24 mouse cellular contexts compared by ENCODE assay signal in genomic region chr13:24712581-24713130, GRCm38 (mm10). TPM values are rescaled to one million over a fixed set of nuclear protein-coding genes. Genes with fewer than 3 reads are reported as not detected.
DNase-seq lines count a peak whose midpoint lies in the region; ATAC-seq and TF ChIP-seq lines count a peak whose summit lies in the region.
"Had no signal": no experiment of that assay in that cellular context is flagged by ENCODE, and none has a peak within 500 bp of the region (broad histone marks: within the 10 kb centered on the region; RNA-seq: fewer than 3 reads in every experiment).

No protein-coding gene starts in this region.

- no peak for TF ChIP-seq CTCF in midbrain, postnatal 0 days (IDR thresholded peaks at IDR 0.05)

- 0 out of 2 replicates have a peak overlapping the region, but pooled peaks have one; percentile 29 for H3K9ac ChIP-seq in midbrain, postnatal 0 days (replicated peaks; ENCODE audit: low read length, poor library complexity, severe bottlenecking)
- H3K9ac ChIP-seq in midbrain, embryonic 16.5 days (ENCODE audit: low read depth, low read length): no peak overlapping the region
- H3K9ac ChIP-seq: embryonic facial prominence, embryonic 12.5 days; liver, embryonic 15.5 days; midbrain, embryonic 13.5 days had no signal

- no peak overlapping the region for H3K4me2 ChIP-seq in midbrain, postnatal 0 days (ENCODE audit: low read depth, low read length, poor library complexity, severe bottlenecking)
- no peak overlapping the region for H3K4me2 ChIP-seq in midbrain, embryonic 16.5 days (ENCODE audit: low read length)

- intact Hi-C loops in heart, postnatal 25 days (cut with DNase I): no loop called here

- WGBS in midbrain, postnatal 0 days: 87% methylated on average over 7 of the region's 7 CpGs
- 91% methylated on average over 7 of the region's 7 CpGs for WGBS in midbrain, embryonic 16.5 days

- peaks cover 28% of the 10 kb centered on the region for H3K36me3 ChIP-seq in midbrain, postnatal 0 days (ENCODE audit: insufficient read depth, low read length)
- peaks cover 6% of the 10 kb centered on the region for H3K36me3 ChIP-seq in midbrain, embryonic 16.5 days (ENCODE audit: control insufficient read depth, insufficient read depth, low read length)
- H3K36me3 ChIP-seq: embryonic facial prominence, embryonic 12.5 days; liver, embryonic 15.5 days had no signal

- peak; percentile 25 to 26 for DNase-seq in heart, adult 18-20 months
- no peak for DNase-seq in heart, postnatal 25 days (ENCODE audit: low spot score)
- peak; percentile 32 for DNase-seq in kidney, adult 9 months
- DNase-seq in kidney, adult 11 months: no peak
- no peak for DNase-seq in midbrain, postnatal 0 days (ENCODE audit: low spot score)
- DNase-seq in frontal cortex, postnatal 10 days (ENCODE audit: low spot score in 2 of 2): no peak
- DNase-seq: cerebellum, adult 9-10 months; retina, postnatal 1 day; thymus, adult 18-20 months had no signal

- no peak overlapping the region for H3K4me3 ChIP-seq in midbrain, postnatal 0 days (ENCODE audit: low read depth, low read length)
- H3K4me3 ChIP-seq in midbrain, embryonic 16.5 days (ENCODE audit: low read depth, low read length): no peak overlapping the region
- H3K4me3 ChIP-seq: liver, embryonic 15.5 days; midbrain, embryonic 13.5 days had no signal

- no peaks in the 10 kb centered on the region for H3K9me3 ChIP-seq in midbrain, postnatal 0 days (ENCODE audit: low read length)
- H3K9me3 ChIP-seq in midbrain, embryonic 16.5 days (replicated peaks; ENCODE audit: control insufficient read depth, low read length, poor library complexity, severe bottlenecking): no peaks in the 10 kb centered on the region
- H3K9me3 ChIP-seq: embryonic facial prominence, embryonic 12.5 days; forebrain, embryonic 15.5 days; liver, embryonic 15.5 days; midbrain, embryonic 13.5 days had no signal

- H3K27ac ChIP-seq in midbrain, postnatal 0 days (ENCODE audit: low read depth, low read length): no peak overlapping the region
- no peak overlapping the region for H3K27ac ChIP-seq in midbrain, embryonic 16.5 days (ENCODE audit: low read length)
- H3K27ac ChIP-seq: embryonic facial prominence, embryonic 12.5 days; forebrain, embryonic 15.5 days; liver, embryonic 15.5 days; midbrain, embryonic 13.5 days had no signal

- no peaks in the 10 kb centered on the region for H3K27me3 ChIP-seq in midbrain, postnatal 0 days (ENCODE audit: insufficient read depth, low read length)
- no peaks in the 10 kb centered on the region for H3K27me3 ChIP-seq in midbrain, embryonic 16.5 days (ENCODE audit: control insufficient read depth, insufficient read depth, low read depth, low read length)
- H3K27me3 ChIP-seq: embryonic facial prominence, embryonic 12.5 days; forebrain, embryonic 15.5 days; liver, embryonic 15.5 days; midbrain, embryonic 13.5 days; Patski had no signal

- peaks cover 3% of the 10 kb centered on the region; the same call in 1 of the 2 replicates for H3K4me1 ChIP-seq in midbrain, postnatal 0 days (ENCODE audit: insufficient read depth, low read length)
- H3K4me1 ChIP-seq in midbrain, embryonic 16.5 days (ENCODE audit: control insufficient read depth, insufficient read depth, low read length): no peaks in the 10 kb centered on the region
- H3K4me1 ChIP-seq: embryonic facial prominence, embryonic 12.5 days had no signal

- ATAC-seq in midbrain, postnatal 0 days (ENCODE audit: low FRiP score): no peak
- no peak for ATAC-seq in midbrain, embryonic 16.5 days
- ATAC-seq: activated CD4-positive, CD25-positive, alpha-beta regulatory T cell, adult 4 months; intestine, postnatal 0 days; Patski had no signal

RNA-seq across cellular contexts. Expression of gene Armh2, which starts 28.4 kb away (rescaled TPM):
- not detected for total RNA-seq in heart, adult 18-20 months (2021)
- total RNA-seq in heart, postnatal 25 days (2021): not detected
- not detected in 2 replicates for total RNA-seq in midbrain, postnatal 0 days (2014; rRNA removed)
- polyA plus RNA-seq in midbrain, postnatal 0 days (2015; fragmentation: Nextera tagmentation; extraction: Ambion mirVana): 0.20 TPM in 1 of 2 replicates, not detected in the other
- polyA plus RNA-seq in midbrain, embryonic 16.5 days (2015; fragmentation: Nextera tagmentation; extraction: Ambion mirVana): not detected in 2 replicates
- total RNA-seq: gastrocnemius, adult 18-20 months; heart, postnatal 14 days; layer of hippocampus, postnatal 25 days; megakaryocyte progenitor cell, adult 5-6 weeks had no signal
- polyA plus RNA-seq: activated CD4-positive, CD25-positive, alpha-beta regulatory T cell, adult 4 months; C2C12; embryonic facial prominence, embryonic 12.5 days; forebrain, embryonic 15.5 days; hindbrain, embryonic 16.5 days; intestine, postnatal 0 days; limb, embryonic 14.5 days; liver, embryonic 15.5 days; midbrain, embryonic 13.5 days; Patski had no signal

RNA-seq across cellular contexts. Expression of gene Gmnn, which starts 49.1 kb away (rescaled TPM):
- 10 to 100 TPM; 61.0 to 65.8 TPM for total RNA-seq in heart, adult 18-20 months (2021)
- total RNA-seq in heart, postnatal 25 days (2021): 10 to 100 TPM; 38.7 to 42.9 TPM
- 2.3 and 9.4 TPM in 2 replicates for total RNA-seq in midbrain, postnatal 0 days (2014; rRNA removed)
- 10.2 and 11.6 TPM in 2 replicates for polyA plus RNA-seq in midbrain, postnatal 0 days (2015; fragmentation: Nextera tagmentation; extraction: Ambion mirVana)
- polyA plus RNA-seq in midbrain, embryonic 16.5 days (2015; fragmentation: Nextera tagmentation; extraction: Ambion mirVana): 11.0 and 13.6 TPM in 2 replicates

Comparison
In these comparisons a context has a peak if more than half of its experiments do, and no peak if none do; other contexts are left out.
1. DNase-seq: peak in heart, adult 18-20 months (2 of 2) and kidney, adult 9 months (single experiment); none in heart, postnatal 25 days (single experiment), kidney, adult 11 months (single experiment), midbrain, postnatal 0 days (single experiment) and frontal cortex, postnatal 10 days (0 of 2).